Mouse (Mus musculus) splenic B cell, adult 2 months (primary cell): ENCODE results near the gene Ctnnbip1.

Experiments
- DNase-seq: peaks from one replicate; pipeline ENCODE4 v3.0.0-alpha.2; 2011; ENCODE audit warnings: low read depth, low spot score
- H3K27me3 ChIP-seq: 2 replicates; pipeline ENCODE4 v1.6.1; 2012; ENCODE audit warnings: mild to moderate bottlenecking, low read length, moderate library complexity, mixed read lengths; ENCODE audit not compliant: control insufficient read depth, poor library complexity, insufficient read depth, severe bottlenecking
- H3K36me3 ChIP-seq: 2 replicates; pipeline ENCODE4 v1.6.1; 2012; ENCODE audit warnings: mild to moderate bottlenecking, low read length, moderate library complexity, mixed read lengths; ENCODE audit not compliant: control insufficient read depth, poor library complexity, insufficient read depth, severe bottlenecking

Ctnnbip1 gene

GRCm38 (mm10) chr4:149576061-149576460, 58.0 kb downstream of the Ctnnbip1 start:
- H3K36me3 ChIP-seq, result no peaks in the 10 kb centered on the region
- DNase-seq, result no peak

GRCm38 (mm10) chr4:149576993-149577548, 59.0 kb downstream of the Ctnnbip1 start:
- Histone ChIP-seq H3K36me3 (no peaks in the 10 kb centered on the region), H3K27me3 (no peaks in the 10 kb centered on the region)
- DNase-seq, result no peak

More at GRCm38 (mm10) chr4:149576061-149576460, 58.0 kb downstream of the Ctnnbip1 start:
- H3K27me3 ChIP-seq, result no peaks in the 10 kb centered on the region

GRCm38 (mm10) chr4:149578085-149578681, 60.1 kb downstream of the Ctnnbip1 start:
- Histone ChIP-seq H3K27me3 (no peaks in the 10 kb centered on the region), H3K36me3 (no peaks in the 10 kb centered on the region)
- no peak for DNase-seq

- no peaks in the 10 kb centered on the region for H3K36me3 ChIP-seq
- H3K27me3 ChIP-seq, result no peaks in the 10 kb centered on the region
- no peak for DNase-seq
Observed at GRCm38 (mm10) chr4:149578831-149579230, 60.8 kb downstream of the Ctnnbip1 start.

- DNase-seq, result no peak
- Histone ChIP-seq H3K27me3 (no peaks in the 10 kb centered on the region; the same call in 1 of the 2 replicates), H3K36me3 (no peaks in the 10 kb centered on the region)
Observed at GRCm38 (mm10) chr4:149585236-149585635, 67.2 kb downstream of the Ctnnbip1 start.

GRCm38 (mm10) chr4:149586044-149586782, 68.2 kb downstream of the Ctnnbip1 start, which contains the start of gene Clstn1:
Gene Clstn1 (plus strand): TSS chr4:149586468.
- Histone ChIP-seq H3K36me3 (no peaks in the 10 kb centered on the region), H3K27me3 (no peaks in the 10 kb centered on the region; the same call in 1 of the 2 replicates)
- DNase-seq, result peak; percentile 11

- no peak for DNase-seq
- Histone ChIP-seq H3K27me3 (no peaks in the 10 kb centered on the region; the same call in 1 of the 2 replicates), H3K36me3 (no peaks in the 10 kb centered on the region)
Observed at GRCm38 (mm10) chr4:149586783-149587595, 69.0 kb downstream of the Ctnnbip1 start.

- no peak for DNase-seq
- no peaks in the 10 kb centered on the region for H3K36me3 ChIP-seq
- H3K27me3 ChIP-seq, result no peaks in the 10 kb centered on the region; the same call in 1 of the 2 replicates
Observed at GRCm38 (mm10) chr4:149587596-149588168, 69.6 kb downstream of the Ctnnbip1 start.

- no peaks in the 10 kb centered on the region; the same call in 1 of the 2 replicates for H3K27me3 ChIP-seq
- H3K36me3 ChIP-seq, result no peaks in the 10 kb centered on the region
- DNase-seq, result no peak
Observed at GRCm38 (mm10) chr4:149590200-149590599, 72.2 kb downstream of the Ctnnbip1 start.

- no peaks in the 10 kb centered on the region for H3K36me3 ChIP-seq
- DNase-seq, result no peak
- no peaks in the 10 kb centered on the region; the same call in 1 of the 2 replicates for H3K27me3 ChIP-seq
Observed at GRCm38 (mm10) chr4:149591486-149591885, 73.5 kb downstream of the Ctnnbip1 start.

GRCm38 (mm10) chr4:149594913-149595581, 77.0 kb downstream of the Ctnnbip1 start:
- DNase-seq, result no peak

GRCm38 (mm10) chr4:149597641-149598208, 79.7 kb downstream of the Ctnnbip1 start:
- no peak for DNase-seq
- H3K36me3 ChIP-seq, result no peaks in the 10 kb centered on the region; the same call in 1 of the 2 replicates
- no peaks in the 10 kb centered on the region for H3K27me3 ChIP-seq

More at GRCm38 (mm10) chr4:149594913-149595581, 77.0 kb downstream of the Ctnnbip1 start:
- Histone ChIP-seq H3K36me3 (no peaks in the 10 kb centered on the region), H3K27me3 (no peaks in the 10 kb centered on the region)

- no peaks in the 10 kb centered on the region; the same call in 1 of the 2 replicates for H3K36me3 ChIP-seq
- H3K27me3 ChIP-seq, result no peaks in the 10 kb centered on the region
- DNase-seq, result no peak
Observed at GRCm38 (mm10) chr4:149599549-149599948, 81.5 kb downstream of the Ctnnbip1 start.
